Mouse (Mus musculus): ENCODE results near the gene Ring1. TPM values are rescaled to one million over a fixed set of nuclear protein-coding genes. Genes with fewer than 3 reads are reported as not detected.

Ring1 gene
- polyA plus RNA-seq, 1 experiment from 2014 or later, result 23.6 TPM

GRCm38 (mm10) chr17:33980181-33981035 lies 44.1 kb downstream of the Ring1 start:
- H3K4me1 ChIP-seq, result peaks cover 20% of the 10 kb centered on the region
- H3K9ac ChIP-seq, result no peak overlapping the region
- H3K4me2 ChIP-seq, result peak overlapping the region; percentile 24
- H3K27ac ChIP-seq, result no peak overlapping the region
- whole genome bisulfite sequencing, result 81% methylated on average over 19 of the region's 19 CpGs
- no peak overlapping the region; the same call in 1 of the 2 replicates for H3K4me3 ChIP-seq (replicated peaks)
- ATAC-seq (ENCODE audit: low FRiP score), result no peak
- no peaks in the 10 kb centered on the region for H3K9me3 ChIP-seq
- peaks cover 48% of the 10 kb centered on the region for H3K27me3 ChIP-seq
- no peaks in the 10 kb centered on the region for H3K36me3 ChIP-seq (replicated peaks)

- peaks cover 50% of the 10 kb centered on the region for H3K27me3 ChIP-seq
- H3K9ac ChIP-seq, result no peak overlapping the region
- WGBS, result 78% methylated on average over 6 of the region's 6 CpGs
- H3K36me3 ChIP-seq (replicated peaks), result no peaks in the 10 kb centered on the region
- ATAC-seq (ENCODE audit: low FRiP score), result no peak
- H3K4me1 ChIP-seq, result peaks cover 20% of the 10 kb centered on the region
- no peaks in the 10 kb centered on the region for H3K9me3 ChIP-seq
- H3K4me2 ChIP-seq, result no peak overlapping the region
- H3K4me3 ChIP-seq (replicated peaks), result no peak overlapping the region
- no peak overlapping the region for H3K27ac ChIP-seq
Measured at GRCm38 (mm10) chr17:33979512-33980050, 44.9 kb downstream of the Ring1 start.

- H3K27ac ChIP-seq, result no peak overlapping the region
- WGBS, result under 1% methylated on average over 17 of the region's 17 CpGs
- H3K9me3 ChIP-seq, result no peaks in the 10 kb centered on the region
- 0 out of 2 replicates have a peak overlapping the region, but pooled peaks have one; percentile 25 for H3K9ac ChIP-seq
- ATAC-seq (ENCODE audit: low FRiP score), result no peak
- H3K27me3 ChIP-seq, result peaks cover 50% of the 10 kb centered on the region
- H3K4me2 ChIP-seq, result peak overlapping the region; percentile 51
- peak overlapping the region; percentile 33 for H3K4me3 ChIP-seq (replicated peaks)
- H3K36me3 ChIP-seq (replicated peaks), result no peaks in the 10 kb centered on the region
- peaks cover 20% of the 10 kb centered on the region for H3K4me1 ChIP-seq
Measured at GRCm38 (mm10) chr17:33978631-33979031, 45.8 kb downstream of the Ring1 start.

- peak overlapping the region; percentile 51 for H3K4me2 ChIP-seq
- H3K27me3 ChIP-seq, result peaks cover 54% of the 10 kb centered on the region
- H3K9me3 ChIP-seq, result no peaks in the 10 kb centered on the region
- 0 out of 2 replicates have a peak overlapping the region, but pooled peaks have one; percentile 25 for H3K9ac ChIP-seq
- H3K36me3 ChIP-seq (replicated peaks), result no peaks in the 10 kb centered on the region
- peaks cover 20% of the 10 kb centered on the region for H3K4me1 ChIP-seq
- peak overlapping the region; percentile 33 for H3K4me3 ChIP-seq (replicated peaks)
- ATAC-seq (ENCODE audit: low FRiP score), result no peak
- 3% methylated on average over 57 of the region's 57 CpGs for WGBS
- H3K27ac ChIP-seq, result no peak overlapping the region
Measured at GRCm38 (mm10) chr17:33977861-33978557, 46.5 kb downstream of the Ring1 start.

- H3K4me1 ChIP-seq, result peaks cover 7% of the 10 kb centered on the region; the same call in 1 of the 2 replicates
- no peak overlapping the region for H3K4me2 ChIP-seq
- H3K27me3 ChIP-seq, result peaks cover 41% of the 10 kb centered on the region
- H3K9me3 ChIP-seq, result no peaks in the 10 kb centered on the region
- H3K4me3 ChIP-seq (replicated peaks), result no peak overlapping the region
- no peak overlapping the region for H3K27ac ChIP-seq
- no peak overlapping the region for H3K9ac ChIP-seq
- 65% methylated on average over 3 of the region's 3 CpGs for WGBS
- ATAC-seq (ENCODE audit: low FRiP score), result no peak
- H3K36me3 ChIP-seq (replicated peaks), result no peaks in the 10 kb centered on the region
Measured at GRCm38 (mm10) chr17:33973572-33973971, 50.9 kb downstream of the Ring1 start.

- H3K36me3 ChIP-seq (replicated peaks), result no peaks in the 10 kb centered on the region
- H3K4me3 ChIP-seq (replicated peaks), result no peak overlapping the region
- no peak overlapping the region for H3K9ac ChIP-seq
- ATAC-seq (ENCODE audit: low FRiP score), result no peak
- no peaks in the 10 kb centered on the region for H3K9me3 ChIP-seq
- no peak overlapping the region for H3K27ac ChIP-seq
- H3K27me3 ChIP-seq, result peaks cover 32% of the 10 kb centered on the region
- H3K4me2 ChIP-seq, result no peak overlapping the region
- 18% methylated on average over 1 of the region's 1 CpGs for WGBS
- H3K4me1 ChIP-seq, result no peaks in the 10 kb centered on the region
Measured at GRCm38 (mm10) chr17:33972691-33973090, 51.8 kb downstream of the Ring1 start.

MicroRNA genes within 50 kb of the gene (microRNA counts, 519-probe panel; counts per million panel counts)
- 2,532 counts per million, percentile 17 among the panel's probes with 10 or more counts for microRNA mmu-miR-219

Small RNAs within 50 kb of the gene (microRNA-seq; reads per million reads assigned to microRNA genes)
- gene Mir219a-1, result 2.9 reads per million, percentile 6 among the genes with 10 or more reads in this experiment
- not detected for gene Mir219c

Other genes with a start within 250 kb of the Ring1 start
- 11.4 and 13.3 TPM in 2 replicates for gene Angptl4, start 242.8 kb downstream of the Ring1 start, polyA plus RNA-seq (2016; fragmentation: Nextera tagmentation; extraction: Ambion mirVana)
- gene Kank3, start 214.2 kb downstream of the Ring1 start, polyA plus RNA-seq (2016; fragmentation: Nextera tagmentation; extraction: Ambion mirVana), result 27.3 and 27.8 TPM in 2 replicates
- gene Rps28, start 200.1 kb downstream of the Ring1 start, polyA plus RNA-seq (2016; fragmentation: Nextera tagmentation; extraction: Ambion mirVana), result 686 and 713 TPM in 2 replicates
- 371 and 397 TPM in 2 replicates for gene Ndufa7, start 200.1 kb downstream of the Ring1 start, polyA plus RNA-seq (2016; fragmentation: Nextera tagmentation; extraction: Ambion mirVana)
- 54.7 and 55.1 TPM in 2 replicates for gene Cd320, start 181.6 kb downstream of the Ring1 start, polyA plus RNA-seq (2016; fragmentation: Nextera tagmentation; extraction: Ambion mirVana)
- not detected in 2 replicates for gene Gm7029, start 150.8 kb downstream of the Ring1 start, polyA plus RNA-seq (2016; fragmentation: Nextera tagmentation; extraction: Ambion mirVana)
- gene Kifc1, start 134.0 kb downstream of the Ring1 start, polyA plus RNA-seq (2016; fragmentation: Nextera tagmentation; extraction: Ambion mirVana), result 5.4 and 7.4 TPM in 2 replicates
- not detected in 2 replicates for gene Platr17, start 119.5 kb downstream of the Ring1 start, polyA plus RNA-seq (2016; fragmentation: Nextera tagmentation; extraction: Ambion mirVana)
- gene Daxx, start 115.3 kb downstream of the Ring1 start, polyA plus RNA-seq (2016; fragmentation: Nextera tagmentation; extraction: Ambion mirVana), result 67.9 and 68.2 TPM in 2 replicates
- 16.1 and 19.5 TPM in 2 replicates for gene Tapbp, start 108.8 kb downstream of the Ring1 start, polyA plus RNA-seq (2016; fragmentation: Nextera tagmentation; extraction: Ambion mirVana)
- gene Zbtb22, start 108.8 kb downstream of the Ring1 start, polyA plus RNA-seq (2016; fragmentation: Nextera tagmentation; extraction: Ambion mirVana), result 23.1 and 23.5 TPM in 2 replicates
- 53.7 and 55.9 TPM in 2 replicates for gene Rgl2, start 95.1 kb downstream of the Ring1 start, polyA plus RNA-seq (2016; fragmentation: Nextera tagmentation; extraction: Ambion mirVana)
- 198 and 201 TPM in 2 replicates for gene Pfdn6, start 84.3 kb downstream of the Ring1 start, polyA plus RNA-seq (2016; fragmentation: Nextera tagmentation; extraction: Ambion mirVana)
- gene Wdr46, start 84.0 kb downstream of the Ring1 start, polyA plus RNA-seq (2016; fragmentation: Nextera tagmentation; extraction: Ambion mirVana), result 40.1 and 41.9 TPM in 2 replicates
- 5.0 and 7.1 TPM in 2 replicates for gene B3galt4, start 73.2 kb downstream of the Ring1 start, polyA plus RNA-seq (2016; fragmentation: Nextera tagmentation; extraction: Ambion mirVana)
- gene Vps52, start 68.9 kb downstream of the Ring1 start, polyA plus RNA-seq (2016; fragmentation: Nextera tagmentation; extraction: Ambion mirVana), result 58.4 and 63.5 TPM in 2 replicates
- gene Rps18, start 68.7 kb downstream of the Ring1 start, polyA plus RNA-seq (2016; fragmentation: Nextera tagmentation; extraction: Ambion mirVana), result 934 and 1,034 TPM in 2 replicates
- 23.3 and 28.2 TPM in 2 replicates for gene H2-K1, start 24.3 kb downstream of the Ring1 start, polyA plus RNA-seq (2016; fragmentation: Nextera tagmentation; extraction: Ambion mirVana)
- 92.8 and 103 TPM in 2 replicates for gene H2-Ke6, start 3.4 kb upstream of the Ring1 start, polyA plus RNA-seq (2016; fragmentation: Nextera tagmentation; extraction: Ambion mirVana)
- gene Slc39a7, start 7.0 kb upstream of the Ring1 start, polyA plus RNA-seq (2016; fragmentation: Nextera tagmentation; extraction: Ambion mirVana), result 160 and 166 TPM in 2 replicates
- gene Rxrb, start 7.1 kb upstream of the Ring1 start, polyA plus RNA-seq (2016; fragmentation: Nextera tagmentation; extraction: Ambion mirVana), result 54.8 and 59.5 TPM in 2 replicates
- 1.4 and 2.5 TPM in 2 replicates for gene Col11a2, start 14.8 kb upstream of the Ring1 start, polyA plus RNA-seq (2016; fragmentation: Nextera tagmentation; extraction: Ambion mirVana)
- gene H2-Oa, start 67.7 kb upstream of the Ring1 start, polyA plus RNA-seq (2016; fragmentation: Nextera tagmentation; extraction: Ambion mirVana), result 0.27 and 0.41 TPM in 2 replicates
- 9.1 and 9.6 TPM in 2 replicates for gene H2-DMa, start 94.9 kb upstream of the Ring1 start, polyA plus RNA-seq (2016; fragmentation: Nextera tagmentation; extraction: Ambion mirVana)
- 138 and 146 TPM in 2 replicates for gene Brd2, start 98.0 kb upstream of the Ring1 start, polyA plus RNA-seq (2016; fragmentation: Nextera tagmentation; extraction: Ambion mirVana)
- not detected in 2 replicates for gene H2-DMb2, start 118.6 kb upstream of the Ring1 start, polyA plus RNA-seq (2016; fragmentation: Nextera tagmentation; extraction: Ambion mirVana)
- 0.38 and 0.69 TPM in 2 replicates for gene H2-DMb1, start 128.4 kb upstream of the Ring1 start, polyA plus RNA-seq (2016; fragmentation: Nextera tagmentation; extraction: Ambion mirVana)
- 1.3 and 2.2 TPM in 2 replicates for gene Tap1, start 162.9 kb upstream of the Ring1 start, polyA plus RNA-seq (2016; fragmentation: Nextera tagmentation; extraction: Ambion mirVana)
- gene Psmb9, start 163.1 kb upstream of the Ring1 start, polyA plus RNA-seq (2016; fragmentation: Nextera tagmentation; extraction: Ambion mirVana), result 0.78 and 1.1 TPM in 2 replicates
- 0.53 and 1.7 TPM in 2 replicates for gene Psmb8, start 173.0 kb upstream of the Ring1 start, polyA plus RNA-seq (2016; fragmentation: Nextera tagmentation; extraction: Ambion mirVana)
- gene Tap2, start 178.8 kb upstream of the Ring1 start, polyA plus RNA-seq (2016; fragmentation: Nextera tagmentation; extraction: Ambion mirVana), result 0.47 and 1.1 TPM in 2 replicates
- gene H2-Ob, start 214.2 kb upstream of the Ring1 start, polyA plus RNA-seq (2016; fragmentation: Nextera tagmentation; extraction: Ambion mirVana), result not detected in 2 replicates
- gene H2-Ab1, start 233.0 kb upstream of the Ring1 start, polyA plus RNA-seq (2016; fragmentation: Nextera tagmentation; extraction: Ambion mirVana), result 1.9 and 2.5 TPM in 2 replicates